Mouse (Mus musculus): ENCODE measurements around the gene Gsdme. TPM values are rescaled to one million over a fixed set of nuclear protein-coding genes. Genes with fewer than 3 reads are reported as not detected.

The Gsdme gene
- polyA plus RNA-seq, 1 experiment, result not detected

- no peak for TF ChIP-seq GATA1 (IDR thresholded peaks at IDR 0.05; ENCODE audit: low read length)
Observed at GRCm38 (mm10) chr6:50222351-50222750, 41.3 kb downstream of the Gsdme start.

DNA sequence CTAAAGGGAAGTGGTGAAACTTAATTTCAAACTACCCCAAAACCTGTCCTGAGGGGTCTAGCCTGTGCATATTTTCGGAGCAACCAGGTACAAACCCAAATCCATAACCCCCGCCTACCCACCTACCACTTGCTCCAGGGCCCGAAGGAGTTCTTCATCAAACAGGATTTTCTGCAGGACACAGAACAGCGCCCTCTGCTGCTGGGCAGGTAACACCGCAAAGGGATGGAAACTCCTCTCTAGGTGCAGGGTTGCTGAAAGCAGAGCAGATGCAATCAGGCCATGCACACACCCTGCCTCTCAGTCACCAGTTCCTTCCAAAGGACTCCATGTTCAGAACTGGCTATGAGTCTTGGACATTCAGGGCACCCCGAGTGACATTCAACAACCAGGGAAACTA lies 42.8 kb downstream of the Gsdme start:
- no peak for TF ChIP-seq GATA1 (IDR thresholded peaks at IDR 0.05; ENCODE audit: low read length)

DNA sequence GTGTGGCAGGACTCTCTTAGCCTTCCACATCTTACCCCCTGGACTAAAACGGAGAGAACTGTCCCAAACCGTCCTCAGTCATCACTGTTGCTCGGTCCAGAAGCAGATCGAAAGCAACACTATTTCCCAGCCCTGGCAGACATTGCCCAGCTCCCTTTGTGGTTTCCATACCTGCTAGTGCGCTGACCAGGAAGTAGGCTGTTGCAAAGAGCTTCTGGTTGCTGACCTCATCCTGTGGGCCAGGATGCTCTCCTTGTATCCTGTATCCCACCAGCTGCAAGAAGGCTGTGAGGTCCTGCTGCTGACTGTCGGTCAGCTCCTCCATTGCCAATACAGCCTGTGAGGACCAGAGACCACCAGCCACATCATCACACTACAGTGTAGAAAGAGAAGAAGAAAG lies 44.6 kb downstream of the Gsdme start:
- TF ChIP-seq GATA1 (IDR thresholded peaks at IDR 0.05; ENCODE audit: low read length), result no peak

GRCm38 (mm10) chr6:50218628-50219027 lies 45.0 kb downstream of the Gsdme start:
- TF ChIP-seq GATA1 (IDR thresholded peaks at IDR 0.05; ENCODE audit: low read length), result no peak

DNA sequence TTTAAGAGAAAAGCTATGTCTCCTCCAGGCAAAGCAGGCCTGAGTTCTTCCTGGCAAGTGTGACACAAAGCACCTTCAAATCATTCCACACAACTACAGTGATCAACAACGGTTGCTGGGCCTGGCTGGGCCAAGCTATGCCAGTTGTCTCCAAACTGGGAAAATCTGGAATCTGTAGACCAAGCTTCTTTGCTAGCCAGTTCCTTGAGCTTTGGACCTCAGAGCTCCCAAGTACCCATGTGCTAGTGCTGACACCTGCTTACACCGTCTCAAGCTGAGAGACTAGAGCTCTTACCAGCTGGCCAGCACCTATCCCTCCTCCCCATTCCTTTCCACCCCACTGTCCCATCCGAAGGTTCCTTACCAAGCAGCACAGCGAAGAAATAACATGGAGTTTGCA lies 47.7 kb downstream of the Gsdme start:
- no peak for TF ChIP-seq GATA1 (IDR thresholded peaks at IDR 0.05; ENCODE audit: low read length)

GRCm38 (mm10) chr6:50215373-50215745 lies 48.3 kb downstream of the Gsdme start:
- TF ChIP-seq GATA1 (IDR thresholded peaks at IDR 0.05; ENCODE audit: low read length), result no peak

- no peak for TF ChIP-seq GATA1 (IDR thresholded peaks at IDR 0.05; ENCODE audit: low read length)
Observed at GRCm38 (mm10) chr6:50214711-50215372, 48.8 kb downstream of the Gsdme start.

GRCm38 (mm10) chr6:50205093-50205492 lies 58.6 kb downstream of the Gsdme start:
- TF ChIP-seq GATA1 (IDR thresholded peaks at IDR 0.05; ENCODE audit: low read length), result no peak

DNA sequence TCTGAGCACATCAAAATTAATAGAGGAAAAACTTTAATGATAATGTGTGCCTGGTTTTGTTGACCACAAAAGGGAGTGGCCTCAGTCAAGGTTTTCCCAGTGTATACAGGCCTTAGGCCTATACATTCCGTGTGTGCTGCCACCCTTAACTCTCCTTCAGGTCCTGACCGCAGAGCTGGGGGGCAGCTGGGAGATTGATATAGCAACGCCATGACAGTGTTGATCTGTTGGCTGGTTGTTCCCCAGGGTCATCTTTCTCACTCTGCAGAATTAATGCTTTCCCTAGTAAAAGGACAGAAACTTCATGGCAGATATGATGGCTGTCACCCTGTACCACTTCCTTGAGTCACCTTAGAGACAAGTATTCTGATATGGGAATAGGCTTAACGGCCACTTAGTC lies 59.3 kb downstream of the Gsdme start:
- TF ChIP-seq GATA1 (IDR thresholded peaks at IDR 0.05; ENCODE audit: low read length), result no peak

DNA sequence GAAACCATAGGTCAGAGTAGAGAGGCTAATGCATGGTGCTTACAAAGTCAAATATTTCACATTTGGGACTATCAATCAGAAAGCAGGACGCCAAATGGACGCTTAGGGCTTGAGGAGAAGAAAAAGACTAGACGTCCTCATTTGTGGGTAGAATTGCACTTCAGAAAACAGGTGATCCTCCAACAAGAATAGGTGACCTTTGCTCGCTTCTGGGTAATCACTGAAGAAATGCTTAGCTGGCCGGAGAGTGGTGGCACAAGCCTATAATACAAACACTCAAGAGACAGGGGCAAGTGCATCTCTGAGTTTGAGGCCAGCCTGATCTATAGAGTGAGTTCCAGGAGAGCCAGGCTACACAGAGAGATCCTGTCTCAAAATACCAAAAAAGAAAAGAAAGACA lies 69.8 kb downstream of the Gsdme start:
- no peak for TF ChIP-seq GATA1 (IDR thresholded peaks at IDR 0.05; ENCODE audit: low read length)

DNA sequence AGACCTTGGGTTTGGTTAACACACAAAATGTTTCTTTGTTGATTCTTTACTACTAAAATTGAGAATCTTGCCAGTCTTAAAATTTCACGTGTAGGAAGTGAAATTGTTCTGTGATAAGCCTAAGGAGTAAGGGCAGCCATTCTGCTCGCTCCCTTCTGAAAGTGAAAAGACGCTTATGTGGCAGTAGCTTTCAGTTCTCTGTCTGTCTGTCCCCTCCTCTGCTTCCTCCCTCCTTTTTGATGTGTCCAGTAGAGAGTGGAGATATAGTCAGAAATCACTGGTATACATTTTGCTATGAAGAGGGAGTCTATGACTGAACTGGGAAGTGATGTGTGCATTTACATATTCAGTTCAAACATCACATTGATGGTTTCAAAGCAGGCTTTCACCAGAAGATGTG lies 70.8 kb downstream of the Gsdme start:
- no peak for TF ChIP-seq GATA1 (IDR thresholded peaks at IDR 0.05; ENCODE audit: low read length)

GRCm38 (mm10) chr6:50192169-50192568 lies 71.5 kb downstream of the Gsdme start:
- no peak for TF ChIP-seq GATA1 (IDR thresholded peaks at IDR 0.05; ENCODE audit: low read length)

GRCm38 (mm10) chr6:50191605-50192004 lies 72.1 kb downstream of the Gsdme start:
- TF ChIP-seq GATA1 (IDR thresholded peaks at IDR 0.05; ENCODE audit: low read length), result no peak

DNA sequence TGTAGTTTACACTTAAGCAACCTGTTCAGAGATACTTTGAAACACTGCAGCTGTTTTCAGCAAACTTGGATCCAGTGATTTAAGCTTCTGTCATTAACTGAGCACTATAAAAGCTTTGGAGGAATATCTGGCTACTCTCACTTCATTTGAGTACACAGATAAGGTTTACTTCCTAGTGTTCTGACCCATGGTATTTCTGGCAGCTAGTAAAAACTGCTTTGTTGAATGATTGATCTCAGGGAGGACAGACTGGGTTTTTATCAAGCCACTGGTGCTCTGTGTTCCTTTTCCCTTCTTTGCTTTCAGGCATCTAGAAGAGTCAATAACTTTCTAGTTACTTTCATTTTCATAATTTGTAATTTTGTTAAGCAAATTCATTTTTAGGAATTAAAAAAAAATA lies 74.3 kb downstream of the Gsdme start:
- TF ChIP-seq GATA1 (IDR thresholded peaks at IDR 0.05; ENCODE audit: low read length), result no peak

DNA sequence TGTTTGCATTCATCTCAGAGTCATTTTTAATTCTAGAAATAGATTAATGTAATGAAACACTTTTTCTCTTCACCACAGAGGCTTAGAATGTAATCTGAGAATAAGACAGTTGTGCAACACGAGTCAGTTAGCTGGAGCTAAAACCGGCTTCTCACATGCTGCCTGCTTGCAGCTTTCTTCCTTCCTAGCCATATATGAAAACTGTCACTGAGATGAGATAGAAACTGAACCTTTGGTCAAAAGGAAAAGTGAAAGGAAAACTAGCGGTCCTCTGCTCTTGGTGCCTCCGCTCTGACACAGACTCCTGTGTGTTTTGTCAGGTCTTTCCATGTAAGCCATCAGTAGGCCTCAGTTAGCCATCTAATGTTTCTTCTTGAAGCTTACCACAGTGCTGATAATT lies 75.7 kb downstream of the Gsdme start:
- TF ChIP-seq GATA1 (IDR thresholded peaks at IDR 0.05; ENCODE audit: low read length), result no peak

DNA sequence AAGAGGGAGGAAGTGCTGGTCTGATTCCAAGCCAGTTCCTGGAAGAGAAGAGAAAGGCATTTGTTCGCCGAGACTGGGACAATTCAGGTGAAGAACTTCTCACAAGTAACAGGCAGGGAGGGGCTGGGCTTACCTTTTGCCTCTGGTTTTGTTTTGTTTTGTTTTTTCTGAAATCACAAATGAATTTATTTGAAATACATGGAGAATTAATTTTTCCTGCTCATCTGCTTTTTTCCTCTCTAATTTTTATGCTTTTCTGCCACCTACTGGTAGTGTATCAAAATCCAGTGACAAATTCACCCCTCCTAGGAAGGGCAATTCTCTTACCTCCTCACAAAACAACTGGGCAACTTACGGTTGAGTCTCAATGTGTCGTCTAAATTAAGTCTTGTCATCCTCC lies 83.5 kb downstream of the Gsdme start:
- no peak for TF ChIP-seq GATA1 (IDR thresholded peaks at IDR 0.05; ENCODE audit: low read length)

- no peak for TF ChIP-seq GATA1 (IDR thresholded peaks at IDR 0.05; ENCODE audit: low read length)
Observed at GRCm38 (mm10) chr6:50175736-50176135, 87.9 kb downstream of the Gsdme start.

DNA sequence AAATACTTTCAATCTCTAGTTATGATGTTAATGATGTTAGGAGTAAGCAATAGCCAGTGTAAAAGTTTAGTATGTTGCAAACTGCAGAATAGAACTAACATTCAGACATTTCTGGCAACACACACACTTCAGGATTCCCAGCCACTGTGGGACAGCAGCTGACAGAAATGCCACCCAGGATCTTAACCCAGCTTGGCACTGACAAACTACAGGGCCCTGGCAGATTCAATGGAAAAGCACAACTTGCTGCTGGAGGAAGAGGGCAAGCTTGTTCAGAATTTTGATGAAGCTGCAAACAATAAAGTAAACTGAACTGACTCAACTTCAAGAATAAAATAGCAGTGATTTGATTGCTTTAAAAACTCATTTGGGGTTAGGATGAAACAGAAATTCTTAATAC lies 93.9 kb downstream of the Gsdme start:
- TF ChIP-seq GATA1 (IDR thresholded peaks at IDR 0.05; ENCODE audit: low read length), result no peak
